Mouse (Mus musculus): ENCODE results near the gene Itpkb.
A peak's percentile ranks its signal among the peaks of the same experiment; 100 is the strongest.
"Not testable (repeated sequence)": the region's sequence is repeated elsewhere in the genome, so short reads cannot be mapped to it uniquely, and the experiment has no call there.

The Itpkb gene

DNA sequence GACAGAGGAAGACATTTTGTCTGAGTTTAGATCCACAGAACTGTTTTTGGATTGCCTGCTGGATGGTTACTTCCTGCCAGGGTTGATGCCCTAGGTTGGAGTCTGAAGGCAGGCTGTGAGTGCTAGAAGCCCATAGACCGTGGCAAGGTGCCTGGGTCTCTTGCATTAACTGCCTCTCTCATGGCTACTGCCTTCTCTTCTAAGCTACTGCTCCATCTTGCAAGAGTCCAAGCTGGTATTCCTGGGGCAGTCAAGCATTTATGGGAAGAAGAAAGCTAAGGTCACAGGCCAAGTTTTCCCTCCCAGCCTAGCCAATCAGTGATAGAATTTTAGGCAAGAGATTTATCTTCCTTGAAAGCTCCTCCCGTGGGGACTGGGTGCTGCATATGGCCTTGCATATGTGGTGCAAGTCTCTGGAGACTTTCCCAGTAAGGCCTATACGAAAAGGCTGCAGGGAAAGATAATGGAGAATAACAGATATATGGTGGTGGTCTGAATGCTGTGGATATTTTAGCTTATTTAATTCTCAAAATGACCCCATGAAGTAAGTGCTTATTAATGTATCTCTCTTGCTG is 36.8 kb downstream of the Itpkb start:
- no peak for DNase-seq (ENCODE audit: low read depth, low spot score)

- DNase-seq (ENCODE audit: low read depth, low spot score): no peak
Observed at GRCm38 (mm10) chr1:180367626-180368025, 37.3 kb downstream of the Itpkb start.

DNA sequence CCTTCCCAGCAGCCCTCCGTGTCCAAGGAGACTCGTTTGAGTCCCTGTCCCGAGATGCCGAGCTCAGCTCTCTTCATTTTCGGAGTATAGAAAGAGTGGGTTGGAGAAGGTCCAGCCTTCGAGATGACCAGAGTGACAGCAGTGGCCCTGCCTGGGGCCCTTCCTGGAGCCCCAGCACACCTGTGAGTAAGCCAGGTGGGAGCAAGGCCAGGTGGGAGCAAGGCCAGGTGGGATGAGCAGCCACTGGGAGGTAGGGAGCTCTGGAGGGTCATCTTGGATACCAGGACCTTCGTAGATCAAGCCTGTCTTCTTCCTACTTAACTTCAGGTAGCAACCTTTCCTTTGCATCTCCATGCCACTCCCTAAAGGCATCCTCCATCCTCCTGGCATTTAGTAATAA is 37.8 kb downstream of the Itpkb start:
- DNase-seq (ENCODE audit: low read depth, low spot score): no peak

DNA sequence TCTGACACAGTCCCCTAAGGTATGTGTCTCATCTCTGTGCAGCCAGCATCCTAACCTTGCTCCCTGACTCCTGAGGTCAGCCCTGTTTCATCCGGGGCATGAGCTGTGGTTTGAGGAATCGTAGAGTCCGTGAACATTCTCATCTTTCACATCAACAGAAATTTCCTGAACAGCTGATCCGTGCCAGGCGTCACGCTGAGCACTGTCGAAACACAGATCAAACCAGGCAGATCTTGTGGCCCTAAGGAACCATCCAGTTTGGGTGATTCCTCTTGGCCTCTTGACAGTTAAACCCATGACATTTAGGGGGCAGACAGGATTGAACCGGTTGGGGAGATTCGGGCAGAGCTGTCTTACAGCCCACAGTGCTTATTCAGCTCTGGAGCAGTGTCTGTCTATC is 38.4 kb downstream of the Itpkb start:
- no peak for DNase-seq (ENCODE audit: low read depth, low spot score)

DNA sequence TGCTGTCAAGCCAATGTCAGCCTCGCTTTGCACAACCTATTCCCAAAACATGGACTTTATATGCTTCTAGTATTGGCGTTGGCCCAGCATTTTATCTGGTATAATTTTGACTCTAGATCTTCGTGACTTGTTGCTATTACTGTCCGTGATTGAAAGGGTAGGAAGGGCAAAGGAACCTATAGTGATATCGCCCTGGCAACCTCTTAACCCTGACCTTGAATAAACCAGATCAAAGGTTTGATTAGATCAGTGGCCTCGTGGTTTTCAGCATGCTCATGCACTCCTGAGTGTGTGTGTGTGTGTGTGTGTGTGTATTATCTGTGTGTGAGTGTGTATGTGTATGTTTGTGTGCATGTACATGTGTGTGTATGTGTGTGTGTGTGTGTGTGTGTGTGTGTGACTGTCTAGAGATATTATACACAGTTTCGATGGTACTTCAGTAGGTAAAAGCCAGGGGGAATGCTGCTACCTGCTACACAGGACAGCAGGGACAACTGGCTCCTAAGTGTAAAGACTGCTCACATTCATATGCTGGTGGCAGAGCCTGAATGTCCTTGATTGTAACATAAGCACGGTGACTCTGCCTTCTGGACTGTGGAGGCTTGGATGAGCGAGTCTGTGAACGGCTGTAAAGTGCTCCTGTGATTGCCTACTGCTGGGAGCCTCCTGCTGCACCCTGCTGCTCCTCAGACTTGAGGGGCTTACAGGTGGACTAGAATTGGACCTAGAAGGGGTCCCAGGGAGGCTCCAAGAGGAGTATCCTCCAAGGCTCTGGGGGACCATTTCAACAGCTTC is 40.8 kb downstream of the Itpkb start:
- no peak for DNase-seq (ENCODE audit: low read depth, low spot score)

- DNase-seq (ENCODE audit: low read depth, low spot score): not testable (repeated sequence)
Observed at GRCm38 (mm10) chr1:180372258-180372657, 42.0 kb downstream of the Itpkb start.

DNA sequence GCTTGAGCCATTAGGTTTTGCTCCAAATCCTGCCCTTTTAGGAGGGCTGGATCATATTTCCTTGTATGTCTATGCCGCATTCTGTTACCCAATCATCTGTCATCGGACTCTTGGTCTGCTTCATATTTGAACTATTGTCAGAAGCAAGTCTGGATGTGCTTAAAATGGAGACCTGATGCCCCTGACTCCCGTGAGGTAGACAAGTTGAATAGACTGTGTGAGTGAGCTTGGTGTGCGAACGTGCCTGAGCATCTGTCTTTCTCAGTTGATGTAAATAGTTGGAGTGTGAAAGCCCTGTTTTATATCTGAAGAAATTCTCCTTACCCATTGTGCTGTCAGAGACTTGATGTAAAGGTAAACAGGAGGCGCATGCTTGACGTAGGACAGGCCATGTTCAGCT is 46.3 kb downstream of the Itpkb start:
- no peak for DNase-seq (ENCODE audit: low read depth, low spot score)

DNA sequence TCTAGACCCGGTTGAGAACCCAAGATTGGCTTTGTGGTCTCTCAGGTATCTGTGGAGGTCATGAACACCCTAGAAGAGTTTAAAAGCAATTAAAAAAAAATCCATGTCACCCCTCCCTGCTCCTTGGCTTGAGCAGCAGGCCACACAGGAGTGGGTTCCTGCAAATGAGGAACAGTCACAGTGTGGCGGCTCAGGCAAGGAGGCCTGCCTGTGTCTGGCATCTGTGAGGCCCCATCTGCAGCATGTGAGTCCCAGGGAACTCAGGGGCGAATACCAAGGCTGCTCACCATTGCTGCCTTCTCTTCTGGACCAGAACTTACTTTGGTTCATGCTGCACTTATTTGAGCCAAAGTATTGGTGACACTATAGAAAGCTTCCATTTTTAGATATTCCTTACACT is 49.3 kb downstream of the Itpkb start:
- DNase-seq (ENCODE audit: low read depth, low spot score): no peak

- no peak for DNase-seq (ENCODE audit: low read depth, low spot score)
Observed at GRCm38 (mm10) chr1:180382358-180382757, 52.1 kb downstream of the Itpkb start.

GRCm38 (mm10) chr1:180383884-180384283 is 53.6 kb downstream of the Itpkb start:
- DNase-seq (ENCODE audit: low read depth, low spot score): no peak

DNA sequence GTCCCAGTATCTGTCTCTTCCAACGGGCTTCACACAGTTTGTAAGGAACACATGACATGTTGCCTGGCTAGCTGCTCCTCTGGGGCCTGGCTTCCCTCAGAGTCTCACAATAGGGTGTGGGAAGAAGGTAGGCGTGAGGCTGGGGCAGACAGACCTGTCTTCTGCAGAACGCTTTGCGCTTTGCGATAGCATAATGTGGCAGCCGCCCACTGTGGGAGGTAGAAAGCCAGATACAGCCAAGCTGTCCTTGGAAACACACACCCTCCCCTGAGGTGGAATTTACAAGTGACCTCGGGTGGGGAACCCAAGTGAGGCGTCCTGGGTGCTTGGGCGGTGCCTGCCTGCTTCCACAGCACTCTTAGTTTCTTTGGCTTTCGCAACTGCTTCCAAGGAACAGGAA is 54.2 kb downstream of the Itpkb start:
- peak; percentile 55 for DNase-seq (ENCODE audit: low read depth, low spot score)

- DNase-seq (ENCODE audit: low read depth, low spot score): no peak
Observed at GRCm38 (mm10) chr1:180385308-180385707, 55.0 kb downstream of the Itpkb start.

DNA sequence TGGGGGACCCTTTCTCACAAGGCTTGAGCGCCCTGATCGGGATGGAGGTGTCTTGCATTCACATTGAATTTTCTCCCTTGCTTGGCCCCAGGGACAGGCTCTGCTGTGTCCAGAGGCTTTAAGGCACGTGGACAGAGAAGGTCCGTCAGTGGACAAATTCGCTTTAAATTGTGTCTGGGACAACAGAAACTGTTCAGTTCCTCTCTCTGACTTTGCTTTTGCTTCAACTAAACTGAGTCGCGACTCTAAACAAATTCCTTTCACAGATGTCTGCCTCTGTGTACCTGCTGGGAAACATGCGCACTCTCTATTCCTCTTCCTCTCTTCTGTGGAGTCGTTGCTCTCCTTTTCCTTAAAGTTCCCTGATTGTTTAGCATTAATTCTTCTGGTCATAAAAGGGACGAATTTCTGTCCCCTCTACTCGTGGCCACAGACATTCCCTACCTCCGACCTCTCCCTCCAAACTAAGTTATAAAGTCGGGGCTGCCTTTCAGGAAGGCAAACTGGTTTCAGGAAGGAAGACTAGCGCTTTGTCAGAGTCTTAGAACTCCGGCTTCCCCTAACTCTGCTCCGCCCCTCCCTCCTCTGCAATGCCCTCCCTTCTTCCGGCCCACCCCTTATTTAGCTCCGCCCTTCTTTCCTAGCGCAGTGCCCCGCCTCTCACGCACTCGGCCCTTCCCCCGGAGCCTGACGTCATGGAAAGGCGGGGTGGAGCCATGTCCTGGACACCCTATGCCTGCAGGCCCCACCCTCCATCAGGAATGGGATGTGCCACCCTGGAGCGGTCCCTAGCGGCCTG is 56.9 kb downstream of the Itpkb start:
- peak; percentile 97 for DNase-seq (ENCODE audit: low read depth, low spot score)

DNA sequence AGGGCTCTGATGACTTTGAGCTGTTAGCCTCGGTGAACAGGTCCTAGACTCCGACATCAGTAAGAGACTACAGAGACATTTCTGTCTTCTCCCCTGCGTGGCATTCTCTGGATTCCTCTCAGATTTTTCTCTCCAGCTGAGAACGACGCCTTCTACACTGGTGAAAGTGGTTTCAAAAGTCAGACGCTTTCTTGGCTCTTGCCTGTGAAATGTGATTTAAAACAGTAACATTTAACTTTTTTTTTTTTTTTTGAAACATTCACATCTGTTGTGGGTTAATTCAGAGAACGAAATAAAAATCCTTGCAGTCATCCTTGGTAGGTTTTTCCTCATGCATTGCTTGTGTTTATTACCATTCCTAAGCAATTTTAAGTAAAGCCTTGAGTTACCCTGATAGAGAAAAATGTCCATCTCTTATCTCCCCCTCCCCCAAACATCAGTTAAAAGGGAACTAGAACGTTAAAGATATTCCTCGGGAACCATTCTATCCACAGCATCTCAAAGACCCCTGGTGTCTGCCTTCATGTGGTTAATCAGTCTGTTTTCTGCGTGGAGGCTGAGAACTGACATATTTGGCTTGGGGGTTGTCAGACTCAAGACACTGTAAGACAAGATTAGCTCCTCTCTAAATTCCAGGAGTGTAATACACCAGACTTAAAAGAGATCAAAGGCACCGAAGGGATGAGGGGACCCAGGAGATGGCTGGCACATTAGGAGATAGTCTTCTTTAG is 57.6 kb downstream of the Itpkb start:
- no peak for DNase-seq (ENCODE audit: low read depth, low spot score)

DNA sequence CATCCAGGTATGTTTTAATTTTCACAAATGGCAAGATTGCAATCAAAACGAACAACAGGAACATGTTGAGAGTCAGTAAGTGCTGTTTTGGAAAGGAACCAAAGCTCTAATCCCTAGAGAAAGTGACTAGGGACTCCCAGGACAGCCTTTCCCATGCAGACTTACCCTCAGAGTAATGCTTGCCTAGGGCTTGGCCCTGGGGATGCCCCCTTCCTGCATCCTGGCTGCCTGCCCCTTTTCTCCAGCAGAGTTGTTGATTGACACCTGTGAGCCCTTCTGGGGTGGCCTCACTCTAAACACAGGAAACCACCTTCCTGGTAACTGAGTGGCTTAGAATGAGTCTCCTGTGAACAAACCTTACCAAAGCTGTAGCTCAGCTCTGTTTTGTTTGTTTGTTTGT is 58.2 kb downstream of the Itpkb start:
- no peak for DNase-seq (ENCODE audit: low read depth, low spot score)

DNA sequence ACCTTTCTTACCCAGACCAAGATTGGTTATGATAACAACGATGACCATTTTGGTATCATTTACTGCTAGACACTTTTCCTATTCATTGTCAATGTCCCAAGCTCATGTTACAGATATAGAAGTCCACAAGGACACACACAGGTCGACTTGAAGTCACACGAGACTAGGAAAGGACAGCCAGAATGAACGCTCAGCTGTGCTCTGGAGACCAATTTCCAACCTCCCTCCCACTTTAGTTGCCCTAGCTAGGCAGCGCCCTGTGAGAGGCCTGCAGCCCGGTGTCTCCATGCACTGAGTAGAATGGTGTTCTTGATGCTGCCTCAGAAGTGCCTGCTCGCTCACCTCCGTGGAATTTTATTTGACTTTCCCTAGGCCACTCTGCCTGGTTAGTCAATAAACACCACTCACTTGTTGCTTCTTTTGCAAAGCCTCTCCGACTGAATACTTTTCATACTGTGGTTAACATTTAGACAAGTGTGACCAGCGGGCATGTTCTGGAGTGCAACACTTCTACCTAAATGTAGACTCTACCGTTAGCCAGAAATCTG is 59.0 kb downstream of the Itpkb start:
- not testable (repeated sequence) for DNase-seq (ENCODE audit: low read depth, low spot score)

DNA sequence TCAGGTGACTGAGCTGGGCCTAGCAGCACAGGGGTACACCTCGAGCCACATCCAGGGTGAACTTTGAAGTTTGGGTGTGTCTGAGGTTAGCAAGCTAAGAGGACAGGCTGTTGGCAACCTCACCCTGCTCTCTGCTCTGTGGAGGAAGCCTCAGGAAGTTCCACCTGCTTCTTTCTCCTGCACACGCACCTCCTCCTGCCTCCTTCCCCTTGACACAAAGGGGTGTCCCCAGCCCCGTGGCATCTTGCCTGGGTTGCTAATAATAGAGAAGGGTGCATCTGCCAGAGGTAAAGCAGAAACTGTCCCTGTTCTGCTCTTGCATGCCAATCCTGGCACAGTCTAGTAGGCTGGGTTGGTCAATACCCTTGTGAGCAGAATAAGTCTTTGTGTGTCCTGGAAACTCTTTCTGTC is 60.0 kb downstream of the Itpkb start:
- DNase-seq (ENCODE audit: low read depth, low spot score): no peak

GRCm38 (mm10) chr1:180390746-180391574 is 60.7 kb downstream of the Itpkb start:
- DNase-seq (ENCODE audit: low read depth, low spot score): no peak

DNA sequence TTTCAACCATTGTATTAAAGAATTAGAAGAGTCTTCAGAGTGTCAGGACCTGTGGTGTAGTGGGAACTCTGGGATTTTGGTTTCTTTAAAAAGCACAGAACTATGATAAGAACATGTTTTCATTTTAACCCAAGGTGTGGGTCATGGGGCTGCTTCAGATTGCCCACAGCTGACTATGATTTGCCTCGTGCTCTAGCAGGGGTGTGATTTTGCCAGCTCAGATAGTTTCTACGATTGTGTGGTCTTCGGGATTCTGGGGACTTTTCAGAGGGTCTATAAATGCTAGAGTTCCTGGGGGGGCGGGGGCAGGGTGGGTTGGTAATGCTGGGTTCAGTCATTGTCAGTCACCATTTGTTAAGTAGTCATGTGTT is 61.3 kb downstream of the Itpkb start:
- no peak for DNase-seq (ENCODE audit: low read depth, low spot score)

GRCm38 (mm10) chr1:180392137-180392798 is 62.0 kb downstream of the Itpkb start:
- DNase-seq (ENCODE audit: low read depth, low spot score): no peak
